Mouse (Mus musculus) heart, adult 2 months (tissue): ENCODE measurements around the gene Sowahb. TPM values are rescaled to one million over a fixed set of nuclear protein-coding genes. Genes with fewer than 3 reads are reported as not detected.
A peak's percentile ranks its signal among the peaks of the same experiment; 100 is the strongest.

Experiments used
- DNase-seq, 2 experiments: peaks; one replicate each; pipeline ENCODE4 v3.0.0; 2021
- H3K27ac ChIP-seq: fragments of 200-600 bp; 2 replicates; pipeline ENCODE4 v1.8.1; 2022
- H3K27me3 ChIP-seq: fragments of 200-500 bp; 2 replicates; pipeline ENCODE4 v1.6.1; 2012; ENCODE audit warnings: mild to moderate bottlenecking, low read length, inconsistent platforms, mixed read lengths; ENCODE audit not compliant: control insufficient read depth, insufficient read depth
- H3K36me3 ChIP-seq: fragments of 200-500 bp; 2 replicates; pipeline ENCODE4 v1.6.1; 2012; ENCODE audit warnings: low read length, inconsistent platforms; ENCODE audit not compliant: control insufficient read depth, insufficient read depth
- H3K4me1 ChIP-seq: fragments of 200-500 bp; 2 replicates; pipeline ENCODE4 v1.6.1; 2011; ENCODE audit warnings: low read length; ENCODE audit not compliant: control insufficient read depth, insufficient read depth
- H3K4me3 ChIP-seq: fragments of 200-600 bp; 2 replicates; pipeline ENCODE4 v1.8.1; 2022
- H3K79me2 ChIP-seq: fragments of 200-500 bp; replicated peaks from 2 replicates; pipeline ENCODE4 v1.6.1; 2012; ENCODE audit warnings: mild to moderate bottlenecking, inconsistent platforms, low read length, moderate library complexity, mixed read lengths; ENCODE audit not compliant: control insufficient read depth, insufficient read depth
- H3K9ac ChIP-seq: fragments of 200-500 bp; 2 replicates; pipeline ENCODE4 v1.6.1; 2012; ENCODE audit warnings: low read depth, mild to moderate bottlenecking, control low read depth, inconsistent platforms, low read length, mixed read lengths
- CTCF ChIP-seq: fragments of 200-600 bp; IDR thresholded peaks from 2 replicates; pipeline ENCODE4 v1.8.1; 2022; ENCODE audit warnings: antibody characterized with exemption, mild to moderate bottlenecking, moderate library complexity
- EP300 ChIP-seq: fragments of 200-500 bp; IDR thresholded peaks from 2 replicates; pipeline ENCODE4 v1.6.1; 2011; ENCODE audit warnings: low read depth, low read length, control low read depth; ENCODE audit not compliant: insufficient read depth
- POLR2A ChIP-seq: fragments of 200-500 bp; IDR thresholded peaks from 2 replicates; pipeline ENCODE4 v1.6.1; 2011; ENCODE audit warnings: mild to moderate bottlenecking, low read depth, low read length, control low read depth; ENCODE audit not compliant: insufficient read depth
- WGBS: fragments of 180-500 bp; shearing (Covaris S2); methylation state at CpG from one replicate; pipeline ENCODE4 v1.1.7; 2018; 5-methylcytosine and 5-hydroxymethylcytosine counted together
- intact Hi-C: fragments of 180-260 bp; cut with DNase I; formaldehyde crosslinking; loops from one replicate; pipeline ENCODE4 v1.15.1; 2025
- polyA plus RNA-seq: library from polyadenylated mRNA; depleted of rRNA; stranded (reverse); fragments of >200 nt; gene quantifications from 2 replicates; pipeline ENCODE4 v1.2.3, GENCODE M21; 2012
- total RNA-seq, 2 experiments: library from RNA; stranded (reverse); gene quantifications; 2 replicates each; pipeline ENCODE4 v1.2.3; 2021

Sowahb gene
- total and polyA plus RNA-seq, 3 experiments: 0.04 to 0.08 TPM; not detected in 1

DNA sequence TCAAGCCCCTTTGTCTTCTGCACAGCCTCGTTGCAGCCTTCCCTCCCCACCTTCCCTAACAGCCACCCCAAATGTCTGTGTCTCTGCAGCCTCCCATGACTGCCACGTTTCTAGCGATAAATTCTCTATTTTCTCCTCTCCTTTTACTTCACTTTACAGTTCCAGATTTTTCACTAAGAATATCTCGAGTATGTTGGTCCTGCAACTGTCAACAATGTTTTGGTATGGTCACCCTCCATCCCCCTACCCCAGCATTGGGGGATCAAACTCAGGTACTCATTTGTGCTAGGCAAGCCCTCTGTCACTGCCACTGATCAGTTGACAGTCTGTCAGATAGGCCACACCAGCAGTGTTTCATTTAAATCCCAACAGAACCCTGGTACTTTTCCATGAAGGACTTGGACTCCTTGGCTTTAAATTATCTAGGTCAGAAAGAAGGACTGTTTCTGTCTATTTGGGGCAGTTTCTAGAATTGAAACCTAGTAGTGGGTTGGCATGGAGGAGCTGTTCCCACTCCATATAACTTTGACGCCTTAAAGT is 1.6 kb upstream of the Sowahb start:
- Histone ChIP-seq H3K27me3 (peaks cover 16% of the 10 kb centered on the region), H3K36me3 (no peaks in the 10 kb centered on the region), H3K4me1 (peaks cover 1% of the 10 kb centered on the region), H3K27ac (no peak overlapping the region), H3K9ac (no peak overlapping the region), H3K79me2 (no peaks in the 10 kb centered on the region), H3K4me3 (no peak overlapping the region)
- DNase-seq: no peak
- intact Hi-C loops: no loop called here
- TF ChIP-seq EP300 (no peak), POLR2A (no peak), CTCF (no peak)
- WGBS: 76% methylated on average over 5 of the region's 5 CpGs

DNA sequence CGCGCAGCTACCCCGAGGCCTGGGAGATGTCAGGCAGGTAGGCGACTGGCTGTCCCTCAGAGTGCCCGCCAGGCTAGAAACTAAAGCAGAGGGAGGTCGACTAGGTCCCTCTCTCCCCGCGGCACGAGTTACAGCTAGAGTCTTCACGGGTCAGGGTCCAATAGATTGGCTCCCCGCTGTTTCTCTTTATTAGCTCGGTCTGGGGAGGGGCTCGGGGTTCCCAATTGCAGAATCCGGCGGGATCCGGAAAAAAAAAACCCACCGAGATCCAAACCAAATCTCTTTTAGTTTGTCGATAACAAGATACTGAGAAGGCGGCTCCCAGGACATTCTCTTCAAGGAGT is 521 bp upstream of the Sowahb start:
- DNase-seq: no peak
- Histone ChIP-seq H3K27ac (no peak overlapping the region), H3K4me3 (peak overlapping the region; percentile 52), H3K9ac (no peak overlapping the region), H3K27me3 (peaks cover 16% of the 10 kb centered on the region), H3K4me1 (peaks cover 1% of the 10 kb centered on the region), H3K79me2 (no peaks in the 10 kb centered on the region), H3K36me3 (no peaks in the 10 kb centered on the region)
- intact Hi-C loops: no loop called here
- TF ChIP-seq CTCF: no peak
- no peak for TF ChIP-seq EP300
- no peak for TF ChIP-seq POLR2A
- WGBS: 14% methylated on average over 19 of the region's 19 CpGs

GRCm38 (mm10) chr5:93043688-93044583 is 886 bp downstream of the Sowahb start:
- H3K9ac ChIP-seq: no peak overlapping the region; the same call in 1 of the 2 replicates

DNA sequence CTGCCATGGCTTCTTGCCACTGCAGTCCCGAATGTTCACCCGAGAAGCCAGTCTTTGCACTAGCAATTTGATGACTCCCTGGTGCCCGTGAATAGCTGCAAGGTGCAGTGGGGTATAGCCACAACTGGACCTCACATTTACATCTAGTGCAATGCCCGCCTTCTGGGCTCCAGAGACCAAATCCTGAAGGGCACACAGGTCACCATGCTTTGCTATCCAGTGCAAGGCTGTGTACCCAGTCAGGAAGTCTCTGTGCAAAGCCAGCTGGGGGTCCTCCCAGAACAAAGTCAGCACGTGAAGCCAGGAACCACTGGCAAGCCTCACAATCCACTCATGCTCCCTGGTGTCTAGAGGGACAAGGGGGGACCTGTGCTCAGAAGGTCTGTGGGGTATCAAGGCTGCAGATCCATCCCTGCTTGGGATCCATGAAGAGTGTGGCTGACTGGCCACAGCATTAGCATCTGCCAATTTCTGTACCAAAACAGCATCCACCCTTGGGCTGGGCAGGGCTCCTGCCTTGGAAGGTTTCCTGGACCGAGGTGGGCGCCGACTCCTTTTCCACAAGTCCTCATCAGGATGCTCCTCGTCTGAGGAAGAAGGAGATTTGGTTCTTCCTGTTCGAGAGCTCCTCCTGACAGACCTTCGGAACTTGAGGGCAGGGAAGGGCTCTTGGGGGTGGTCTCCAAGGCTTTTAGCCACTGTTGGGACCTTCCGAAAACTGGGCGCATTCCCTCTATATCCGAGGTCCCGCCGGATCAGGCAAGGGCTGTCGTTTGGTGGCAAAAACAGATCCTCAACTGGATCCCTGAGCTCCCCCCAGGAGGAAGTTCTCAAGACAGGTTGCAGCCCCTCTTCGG is 1.8 kb downstream of the Sowahb start:
- no peak for DNase-seq
- no peak overlapping the region for H3K9ac ChIP-seq
- no peak overlapping the region for H3K27ac ChIP-seq
- H3K4me1 ChIP-seq: no peaks in the 10 kb centered on the region; the same call in 1 of the 2 replicates
- H3K79me2 ChIP-seq: no peaks in the 10 kb centered on the region
- no peaks in the 10 kb centered on the region for H3K36me3 ChIP-seq
- WGBS: 53% methylated on average over 18 of the region's 18 CpGs
- peaks cover 16% of the 10 kb centered on the region for H3K27me3 ChIP-seq
- H3K4me3 ChIP-seq: no peak overlapping the region
- intact Hi-C loops: no loop called here
- TF ChIP-seq POLR2A (no peak), CTCF (no peak), EP300 (no peak)

More at GRCm38 (mm10) chr5:93043688-93044583, 886 bp downstream of the Sowahb start:
- Histone ChIP-seq H3K27me3 (peaks cover 16% of the 10 kb centered on the region), H3K4me3 (peak overlapping the region; percentile 52), H3K36me3 (no peaks in the 10 kb centered on the region), H3K27ac (no peak overlapping the region), H3K4me1 (no peaks in the 10 kb centered on the region; the same call in 1 of the 2 replicates), H3K79me2 (no peaks in the 10 kb centered on the region)
- WGBS: 3% methylated on average over 68 of the region's 69 CpGs
- intact Hi-C loops: no loop called here
- no peak for DNase-seq
- TF ChIP-seq EP300 (no peak), CTCF (no peak), POLR2A (no peak)

- TF ChIP-seq POLR2A: no peak
- no peak for TF ChIP-seq EP300
- no peak for TF ChIP-seq CTCF
- Histone ChIP-seq H3K4me3 (no peak overlapping the region), H3K9ac (no peak overlapping the region), H3K27me3 (peaks cover 16% of the 10 kb centered on the region), H3K36me3 (no peaks in the 10 kb centered on the region), H3K4me1 (no peaks in the 10 kb centered on the region; the same call in 1 of the 2 replicates), H3K79me2 (no peaks in the 10 kb centered on the region), H3K27ac (no peak overlapping the region)
- DNase-seq: no peak
- WGBS: 62% methylated on average over 4 of the region's 4 CpGs
- intact Hi-C loops: no loop called here
Observed at GRCm38 (mm10) chr5:93042031-93042430, 2.8 kb downstream of the Sowahb start.
